Mouse (Mus musculus) neural tube, embryonic 13.5 days (tissue): ENCODE measurements around the gene Scn10a. TPM values are rescaled to one million over a fixed set of nuclear protein-coding genes. Genes with fewer than 3 reads are reported as not detected.

Experiments used
- ATAC-seq: fragments of 200-750 bp; cut with Nextera tagmentation; 2 replicates; pipeline ENCODE4 v1.8.0; 2017; ENCODE audit warnings: low read depth, mild to moderate bottlenecking, moderate TSS enrichment, moderate library complexity
- H3K27ac ChIP-seq: fragments of 300-500 bp; sonication (generic); replicated peaks from 2 replicates; pipeline ENCODE4 v1.5.1; 2015; ENCODE audit warnings: moderate library complexity, mild to moderate bottlenecking, inconsistent platforms
- H3K27me3 ChIP-seq: fragments of 300-500 bp; sonication (generic); 2 replicates; pipeline ENCODE4 v1.6.1; 2015; ENCODE audit warnings: mild to moderate bottlenecking, inconsistent platforms
- H3K36me3 ChIP-seq: fragments of 300-500 bp; sonication (generic); 2 replicates; pipeline ENCODE4 v1.6.1; 2015; ENCODE audit warnings: mild to moderate bottlenecking, inconsistent platforms
- H3K4me1 ChIP-seq: fragments of 300-500 bp; sonication (generic); replicated peaks from 2 replicates; pipeline ENCODE4 v1.6.1; 2015; ENCODE audit warnings: inconsistent platforms
- H3K4me2 ChIP-seq: fragments of 300-500 bp; sonication (generic); 2 replicates; pipeline ENCODE4 v1.6.1; 2015; ENCODE audit warnings: inconsistent platforms, mild to moderate bottlenecking, moderate library complexity
- H3K4me3 ChIP-seq: fragments of 300-500 bp; sonication (generic); 2 replicates; pipeline ENCODE4 v1.5.1; 2015; ENCODE audit warnings: mild to moderate bottlenecking, inconsistent platforms
- H3K9ac ChIP-seq: fragments of 300-500 bp; sonication (generic); 2 replicates; pipeline ENCODE4 v1.6.1; 2015; ENCODE audit warnings: moderate library complexity, mild to moderate bottlenecking, inconsistent platforms
- H3K9me3 ChIP-seq: fragments of 300-500 bp; sonication (generic); 2 replicates; pipeline ENCODE4 v1.6.1; 2016; ENCODE audit warnings: inconsistent platforms
- WGBS: fragments of 180-500 bp; shearing (Covaris S2); methylation state at CpG from one replicate; pipeline ENCODE4 v1.1.7; 2015; 5-methylcytosine and 5-hydroxymethylcytosine counted together
- polyA plus RNA-seq: library from polyadenylated mRNA; unstranded; fragments of >200 nt; fragmentation: Nextera tagmentation; extraction: Ambion mirVana; gene quantifications from 2 replicates; pipeline ENCODE4 v1.2.1, GENCODE M21; 2015

Gene Scn10a
- polyA plus RNA-seq, 1 experiment from 2014 or later, result 12.3 TPM

GRCm38 (mm10) chr9:119597332-119597731 lies 121.8 kb downstream of the Scn10a start:
- Histone ChIP-seq H3K27ac (no peak overlapping the region), H3K4me1 (no peaks in the 10 kb centered on the region), H3K27me3 (no peaks in the 10 kb centered on the region), H3K36me3 (no peaks in the 10 kb centered on the region), H3K4me3 (no peak overlapping the region), H3K4me2 (no peak overlapping the region), H3K9ac (no peak overlapping the region), H3K9me3 (peaks cover 6% of the 10 kb centered on the region; the same call in 1 of the 2 replicates)
- no peak for ATAC-seq
- 79% methylated on average over 8 of the region's 8 CpGs for WGBS

- Histone ChIP-seq H3K27me3 (peaks cover 28% of the 10 kb centered on the region), H3K27ac (no peak overlapping the region), H3K4me2 (no peak overlapping the region), H3K4me1 (0 out of 2 replicates have a peak, but pooled peaks cover 4% of the 10 kb centered on the region), H3K36me3 (no peaks in the 10 kb centered on the region), H3K9me3 (no peaks in the 10 kb centered on the region), H3K9ac (no peak overlapping the region), H3K4me3 (no peak overlapping the region)
- ATAC-seq, result no peak
- 90% methylated on average over 8 of the region's 8 CpGs for WGBS
These were observed 129.5 kb downstream of the Scn10a start for GRCm38 (mm10) chr9:119589592-119589991.

GRCm38 (mm10) chr9:119588763-119589449 lies 130.2 kb downstream of the Scn10a start:
- H3K4me3 ChIP-seq, result no peak overlapping the region
- ATAC-seq, result no peak
- H3K4me2 ChIP-seq, result peak overlapping the region; percentile 2; the same call in 1 of the 2 replicates
- H3K27me3 ChIP-seq, result peaks cover 35% of the 10 kb centered on the region
- 0 out of 2 replicates have a peak, but pooled peaks cover 4% of the 10 kb centered on the region for H3K4me1 ChIP-seq
- H3K9ac ChIP-seq, result no peak overlapping the region
- H3K36me3 ChIP-seq, result no peaks in the 10 kb centered on the region
- H3K27ac ChIP-seq, result no peak overlapping the region
- WGBS, result 38% methylated on average over 26 of the region's 26 CpGs
- no peaks in the 10 kb centered on the region for H3K9me3 ChIP-seq

- Histone ChIP-seq H3K9ac (no peak overlapping the region), H3K4me3 (no peak overlapping the region), H3K9me3 (no peaks in the 10 kb centered on the region), H3K27ac (no peak overlapping the region), H3K27me3 (peaks cover 95% of the 10 kb centered on the region), H3K36me3 (no peaks in the 10 kb centered on the region), H3K4me1 (peaks cover 14% of the 10 kb centered on the region), H3K4me2 (no peak overlapping the region)
- 0% methylated on average over 6 of the region's 6 CpGs for WGBS
- no peak for ATAC-seq
These were observed 138.5 kb downstream of the Scn10a start for GRCm38 (mm10) chr9:119580668-119581067.

GRCm38 (mm10) chr9:119580187-119580586 lies 138.9 kb downstream of the Scn10a start:
- Histone ChIP-seq H3K27ac (no peak overlapping the region), H3K36me3 (no peaks in the 10 kb centered on the region)
- 90% methylated on average over 17 of the region's 17 CpGs for WGBS

GRCm38 (mm10) chr9:119578636-119579438 lies 140.3 kb downstream of the Scn10a start, which contains the start of gene Scn5a:
Gene Scn5a, minus strand, starts transcription at chr9:119579016.
- Histone ChIP-seq H3K9me3 (no peaks in the 10 kb centered on the region), H3K27me3 (peaks cover 95% of the 10 kb centered on the region), H3K27ac (no peak within 1 kb of the TSS), H3K4me2 (peak within 1 kb of the TSS; percentile 82), H3K4me1 (peaks cover 14% of the 10 kb centered on the region), H3K4me3 (peak within 1 kb of the TSS; percentile 51), H3K9ac (peak within 1 kb of the TSS; percentile 70), H3K36me3 (no peaks in the 10 kb centered on the region)
- under 1% methylated on average over 74 of the region's 99 CpGs for WGBS
- no peak; the same call in 1 of the 2 replicates for ATAC-seq

More at GRCm38 (mm10) chr9:119580187-119580586, 138.9 kb downstream of the Scn10a start:
- H3K4me2 ChIP-seq, result no peak overlapping the region
- no peak for ATAC-seq
- H3K4me1 ChIP-seq, result peaks cover 14% of the 10 kb centered on the region
- H3K4me3 ChIP-seq, result no peak overlapping the region
- H3K27me3 ChIP-seq, result peaks cover 95% of the 10 kb centered on the region
- no peak overlapping the region for H3K9ac ChIP-seq
- no peaks in the 10 kb centered on the region for H3K9me3 ChIP-seq

GRCm38 (mm10) chr9:119578311-119578635 lies 140.8 kb downstream of the Scn10a start:
- peaks cover 95% of the 10 kb centered on the region for H3K27me3 ChIP-seq
- H3K27ac ChIP-seq, result no peak overlapping the region
- H3K36me3 ChIP-seq, result no peaks in the 10 kb centered on the region
- H3K9ac ChIP-seq, result peak overlapping the region; percentile 70
- ATAC-seq, result no peak
- H3K4me2 ChIP-seq, result peak overlapping the region; percentile 82
- H3K4me1 ChIP-seq, result peaks cover 16% of the 10 kb centered on the region
- H3K9me3 ChIP-seq, result no peaks in the 10 kb centered on the region
- WGBS, result 1% methylated on average over 24 of the region's 24 CpGs
- peak overlapping the region; percentile 51 for H3K4me3 ChIP-seq

- peaks cover 99% of the 10 kb centered on the region for H3K27me3 ChIP-seq
- H3K9ac ChIP-seq, result no peak overlapping the region
- peaks cover 27% of the 10 kb centered on the region for H3K4me1 ChIP-seq
- no peak overlapping the region for H3K4me3 ChIP-seq
- no peak overlapping the region for H3K27ac ChIP-seq
- 81% methylated on average over 2 of the region's 2 CpGs for WGBS
- no peak overlapping the region for H3K4me2 ChIP-seq
- H3K36me3 ChIP-seq, result no peaks in the 10 kb centered on the region
- no peaks in the 10 kb centered on the region for H3K9me3 ChIP-seq
- no peak for ATAC-seq
These were observed 142.1 kb downstream of the Scn10a start for GRCm38 (mm10) chr9:119576977-119577376.

- H3K36me3 ChIP-seq, result no peaks in the 10 kb centered on the region
- H3K4me2 ChIP-seq, result no peak overlapping the region
- H3K27me3 ChIP-seq, result peaks cover 99% of the 10 kb centered on the region
- H3K4me3 ChIP-seq, result no peak overlapping the region
- H3K9ac ChIP-seq, result no peak overlapping the region
- H3K4me1 ChIP-seq, result peaks cover 40% of the 10 kb centered on the region
- no peak for ATAC-seq
- H3K9me3 ChIP-seq, result no peaks in the 10 kb centered on the region
- H3K27ac ChIP-seq, result no peak overlapping the region
- WGBS, result 46% methylated on average over 9 of the region's 9 CpGs
These were observed 143.4 kb downstream of the Scn10a start for GRCm38 (mm10) chr9:119575732-119576131.

GRCm38 (mm10) chr9:119574366-119574765 lies 144.8 kb downstream of the Scn10a start:
- H3K4me1 ChIP-seq, result peaks cover 42% of the 10 kb centered on the region
- no peak overlapping the region for H3K27ac ChIP-seq
- no peak overlapping the region for H3K9ac ChIP-seq
- 79% methylated on average over 7 of the region's 7 CpGs for WGBS
- peaks cover 100% of the 10 kb centered on the region for H3K27me3 ChIP-seq
- ATAC-seq, result no peak
- no peak overlapping the region for H3K4me2 ChIP-seq
- no peaks in the 10 kb centered on the region for H3K36me3 ChIP-seq
- H3K4me3 ChIP-seq, result no peak overlapping the region
- no peaks in the 10 kb centered on the region for H3K9me3 ChIP-seq

- Histone ChIP-seq H3K27ac (no peak overlapping the region), H3K9ac (no peak overlapping the region), H3K4me1 (peaks cover 29% of the 10 kb centered on the region), H3K9me3 (no peaks in the 10 kb centered on the region), H3K36me3 (no peaks in the 10 kb centered on the region), H3K4me3 (no peak overlapping the region), H3K27me3 (peaks cover 100% of the 10 kb centered on the region), H3K4me2 (no peak overlapping the region)
- ATAC-seq, result no peak
- WGBS, result 35% methylated on average over 14 of the region's 14 CpGs
These were observed 146.1 kb downstream of the Scn10a start for GRCm38 (mm10) chr9:119573009-119573408.

- Histone ChIP-seq H3K27ac (no peak overlapping the region), H3K9me3 (no peaks in the 10 kb centered on the region), H3K27me3 (peaks cover 100% of the 10 kb centered on the region), H3K4me1 (peaks cover 27% of the 10 kb centered on the region), H3K9ac (peak overlapping the region; percentile 13; the same call in 1 of the 2 replicates), H3K4me3 (peak overlapping the region; percentile 7; the same call in 1 of the 2 replicates), H3K36me3 (no peaks in the 10 kb centered on the region), H3K4me2 (peak overlapping the region; percentile 42)
- WGBS, result 0% methylated on average over 15 of the region's 15 CpGs
- peak; percentile 49 for ATAC-seq
These were observed 147.7 kb downstream of the Scn10a start for GRCm38 (mm10) chr9:119571411-119571888.
